Mouse (Mus musculus) MEL-GATA-1-ER (cell line): Measurements from ENCODE around the gene Hnrnpll.
"Not testable (repeated sequence)": the region's sequence is repeated elsewhere in the genome, so short reads cannot be mapped to it uniquely, and the experiment has no call there.

Experiments used
- DNase-seq: peaks from one replicate; pipeline ENCODE4 v3.0.0-alpha.2; 2012; ENCODE audit warnings: low read depth; ENCODE audit errors: extremely low read depth

The Hnrnpll gene

DNA sequence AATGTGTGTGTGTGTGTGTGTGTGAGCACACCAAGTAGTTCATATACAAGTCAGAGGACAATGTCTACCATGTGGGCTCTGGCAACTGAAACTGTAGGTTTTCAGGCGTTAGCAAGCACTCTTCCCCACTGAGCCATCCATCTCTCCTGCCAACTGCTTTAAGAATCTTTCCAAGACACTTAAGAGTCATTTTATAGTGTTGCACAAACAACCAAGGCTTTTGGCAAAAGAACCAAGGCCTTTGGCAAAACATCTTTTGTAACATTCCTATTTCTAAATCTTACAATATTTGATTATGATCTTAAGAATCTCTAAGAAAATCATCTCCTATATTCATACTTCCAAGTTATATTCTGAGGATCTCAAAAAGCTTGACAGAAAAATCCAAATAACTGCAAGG, 2.4 kb downstream of the Hnrnpll start:
- DNase-seq: peak; percentile 10

DNA sequence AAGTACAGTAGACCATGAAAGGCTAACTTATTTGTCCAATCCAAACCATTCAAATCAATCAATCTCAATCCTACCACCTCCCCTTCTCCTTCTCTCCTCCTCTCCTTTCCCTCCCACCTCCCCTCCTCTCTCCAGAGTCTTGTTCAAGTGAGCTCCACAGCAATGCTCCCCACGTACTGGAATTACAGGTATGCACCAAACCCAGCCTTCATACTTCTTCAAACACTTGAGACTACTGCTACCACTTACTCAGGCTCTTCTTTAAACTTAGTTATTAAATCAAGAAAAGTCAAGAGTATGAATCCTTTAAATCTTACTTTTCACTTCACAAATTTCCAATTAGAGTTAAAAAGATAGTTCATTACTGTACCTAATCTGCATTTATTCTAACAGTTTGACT, 3.6 kb downstream of the Hnrnpll start:
- DNase-seq: no peak

DNA sequence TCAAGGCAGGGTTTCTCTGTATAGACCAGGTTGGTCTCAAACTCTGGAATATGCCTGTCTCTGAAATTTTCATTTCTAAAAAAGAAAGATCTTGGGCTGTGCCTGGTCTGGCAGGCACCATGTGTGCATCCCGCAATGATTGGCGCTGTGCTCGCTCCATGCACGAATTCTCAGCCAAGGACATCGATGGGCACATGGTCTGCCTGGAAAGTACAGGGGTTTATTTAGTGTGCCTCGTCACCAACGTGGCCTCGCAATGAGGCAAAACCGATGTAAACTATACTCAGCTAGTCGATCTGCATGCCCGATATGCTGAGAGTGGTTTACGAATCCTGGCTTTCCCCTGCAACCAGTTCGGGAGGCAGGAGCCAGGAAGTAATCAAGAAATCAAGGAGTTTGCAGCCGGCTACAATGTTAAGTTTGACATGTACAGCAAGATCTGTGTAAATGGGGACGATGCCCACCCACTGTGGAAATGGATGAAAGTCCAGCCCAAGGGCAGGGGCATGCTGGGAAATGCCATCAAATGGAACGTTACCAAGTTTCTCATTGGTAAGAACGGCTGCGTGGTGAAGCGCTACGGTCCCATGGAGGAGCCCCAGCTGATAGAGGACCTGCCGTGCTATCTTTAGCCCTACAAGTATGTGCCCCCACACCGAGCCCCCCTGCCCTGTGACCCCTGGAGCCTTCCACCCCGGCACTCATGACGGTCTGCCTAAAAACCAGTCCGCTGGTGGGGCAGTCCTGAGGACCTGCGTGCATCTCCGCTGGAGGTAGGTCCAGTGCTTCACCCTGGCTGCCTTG, 8.0 kb downstream of the Hnrnpll start:
- DNase-seq: no peak

DNA sequence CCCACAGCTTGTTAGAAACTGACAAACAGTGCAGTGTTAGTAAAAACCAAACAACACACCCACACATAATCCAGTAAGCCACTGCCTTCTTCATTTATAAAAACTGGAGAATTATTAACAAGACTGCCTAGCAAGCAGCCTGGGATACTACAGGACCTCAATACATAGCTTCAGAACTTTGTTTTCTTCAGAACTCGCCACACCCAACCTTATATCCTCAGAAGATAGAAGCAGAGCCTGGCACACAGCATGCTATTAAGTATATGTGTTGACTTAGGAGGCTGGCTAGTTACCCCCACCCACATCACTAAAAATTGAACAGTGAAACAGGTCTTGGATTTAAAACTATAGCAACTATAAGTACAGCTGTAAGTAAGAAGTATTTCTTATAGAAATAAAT, 10.5 kb downstream of the Hnrnpll start:
- no peak for DNase-seq

DNA sequence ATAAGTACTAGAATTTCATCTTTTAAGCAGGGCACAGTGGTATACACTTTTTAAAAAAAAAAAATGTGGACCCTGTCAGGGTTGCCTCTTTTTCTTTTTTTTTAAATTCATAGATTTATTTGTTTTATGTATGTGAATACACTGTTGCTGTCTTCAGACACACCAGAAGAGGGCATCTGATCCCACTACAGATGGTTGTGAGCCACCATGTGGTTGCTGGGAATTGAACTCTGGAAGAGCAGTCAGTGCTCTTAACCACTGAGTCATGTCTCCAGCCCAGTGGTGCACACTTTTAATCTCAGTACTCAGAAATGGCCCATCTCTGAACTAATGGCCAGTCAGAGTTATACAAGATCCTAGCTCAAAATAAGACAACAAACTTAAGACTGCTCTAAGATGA, 12.8 kb downstream of the Hnrnpll start:
- not testable (repeated sequence) for DNase-seq

DNA sequence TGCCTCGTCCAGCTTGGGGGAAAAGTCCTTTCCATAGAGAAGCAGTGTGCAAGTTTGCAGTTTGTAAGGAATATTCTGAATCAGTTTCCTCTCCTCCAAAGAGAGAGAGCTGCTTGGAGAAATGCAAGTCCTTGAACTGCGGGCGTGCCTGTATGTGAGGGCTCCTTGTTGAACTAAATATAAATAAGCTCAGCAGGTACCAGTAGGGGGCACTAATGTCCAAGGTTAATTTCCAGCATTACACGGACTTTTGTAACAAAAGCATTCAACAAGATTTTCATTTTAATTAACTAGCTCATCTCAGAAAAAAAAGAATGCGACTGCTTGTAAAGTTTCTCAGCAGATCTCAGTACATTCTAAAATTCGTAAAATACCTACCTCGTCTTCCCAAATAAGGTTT, 13.9 kb downstream of the Hnrnpll start:
- DNase-seq: peak; percentile 33

DNA sequence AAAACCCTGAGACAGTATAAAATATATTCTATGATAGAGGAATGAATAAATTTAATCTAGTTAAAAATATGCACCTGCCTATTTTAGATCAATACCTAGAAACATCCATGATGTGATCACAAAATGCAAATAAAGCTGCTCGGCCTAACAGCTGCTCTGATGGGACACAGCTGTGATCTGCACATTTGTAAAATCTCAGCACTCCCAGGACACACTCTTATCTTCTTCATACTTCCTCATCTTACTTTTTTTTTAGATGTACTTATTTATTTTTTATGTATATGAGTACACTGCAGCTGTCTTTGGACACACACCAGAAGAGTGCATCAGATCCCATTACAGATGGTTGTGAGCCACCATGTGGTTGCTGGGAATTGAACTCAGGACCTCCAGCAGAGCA, 20.4 kb downstream of the Hnrnpll start:
- no peak for DNase-seq

DNA sequence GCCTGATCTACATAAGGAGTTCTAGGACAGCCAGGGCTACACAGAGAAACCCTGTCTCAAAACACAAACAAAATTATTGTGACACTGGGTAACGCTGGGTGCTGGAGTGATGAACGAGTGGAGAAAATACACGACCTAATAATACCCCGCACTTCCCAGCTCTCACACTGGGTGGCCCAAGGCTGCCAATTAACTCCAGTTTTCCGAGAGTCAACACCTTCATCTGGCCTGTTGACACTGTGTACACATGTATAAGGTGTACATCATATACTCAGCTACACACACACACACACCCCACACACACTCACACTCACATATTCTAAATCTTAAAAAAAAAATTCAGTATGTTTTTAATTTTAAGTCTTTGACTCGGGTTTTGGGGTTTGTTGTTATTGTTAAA, 33.5 kb downstream of the Hnrnpll start:
- no peak for DNase-seq

DNA sequence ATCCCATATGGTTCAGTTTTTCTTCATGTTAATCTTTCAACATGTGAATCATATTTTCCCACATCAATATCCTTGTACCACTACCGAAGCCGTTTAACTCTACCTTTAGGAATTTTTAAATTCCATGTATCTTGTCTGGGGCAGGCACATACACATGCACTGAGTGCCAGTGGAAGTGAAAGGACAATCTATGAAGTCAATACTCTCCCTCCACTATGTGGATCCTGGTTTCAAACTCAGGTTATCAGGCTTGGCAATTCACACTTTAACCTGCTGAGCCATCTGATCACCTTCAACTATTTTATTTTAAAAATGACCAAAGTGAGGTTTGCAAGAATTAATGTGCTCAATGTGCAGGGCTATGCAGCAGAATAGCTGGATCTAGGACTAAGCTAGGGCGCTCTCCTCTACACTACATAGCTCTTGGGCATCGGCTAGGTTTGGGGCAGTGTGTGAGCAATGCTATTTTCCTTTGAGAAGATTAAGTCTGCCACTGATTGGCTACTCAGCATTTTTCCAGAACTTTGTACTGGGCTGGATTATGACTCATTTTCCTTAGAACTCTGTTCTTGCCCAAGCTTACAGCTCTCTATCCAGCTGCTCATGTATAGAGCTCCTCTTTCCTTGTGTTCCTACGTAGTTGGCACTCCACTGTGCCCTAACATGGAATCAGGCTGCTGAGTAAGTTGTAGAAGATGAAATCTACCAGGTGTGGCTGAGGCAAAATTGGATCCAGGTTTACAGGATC, 35.8 kb downstream of the Hnrnpll start:
- no peak for DNase-seq

DNA sequence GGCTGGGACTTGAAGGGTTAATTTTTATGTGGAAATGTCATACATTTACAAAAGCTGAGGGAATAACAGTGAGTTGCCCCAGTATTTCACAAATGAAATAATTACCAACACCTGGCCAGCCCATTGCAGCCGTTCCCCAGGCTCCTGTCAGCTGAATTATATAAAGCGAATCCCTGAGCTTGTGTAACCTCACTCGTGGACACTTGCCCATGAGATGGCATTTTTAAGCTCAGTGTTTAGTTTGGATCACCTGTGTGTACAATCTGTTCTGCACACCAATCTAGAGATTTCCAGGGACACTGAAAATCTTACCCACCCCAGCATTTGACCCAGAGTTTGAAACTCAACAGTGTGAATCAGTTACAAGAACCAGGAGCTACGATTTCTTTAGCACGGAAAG, 40.0 kb downstream of the Hnrnpll start:
- DNase-seq: no peak

DNA sequence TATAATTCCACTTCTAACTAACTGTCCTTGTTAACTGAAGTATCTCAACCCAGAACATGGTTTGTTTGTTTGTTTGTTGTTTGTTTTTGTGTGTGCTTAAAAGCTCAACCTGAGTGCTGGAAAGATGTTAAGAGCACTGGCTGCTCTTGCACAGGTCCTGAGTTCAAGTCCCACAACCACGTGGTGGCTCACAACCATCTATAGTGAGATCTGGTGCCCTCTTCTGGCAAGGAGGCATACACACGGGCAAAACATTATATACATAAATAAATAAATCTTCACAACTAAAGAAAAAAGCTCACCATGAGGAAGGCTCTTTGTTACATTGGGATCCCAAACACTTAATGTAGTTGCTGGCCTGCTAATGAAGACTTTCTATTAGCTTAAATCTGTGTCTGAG, 41.6 kb downstream of the Hnrnpll start:
- no peak for DNase-seq

DNA sequence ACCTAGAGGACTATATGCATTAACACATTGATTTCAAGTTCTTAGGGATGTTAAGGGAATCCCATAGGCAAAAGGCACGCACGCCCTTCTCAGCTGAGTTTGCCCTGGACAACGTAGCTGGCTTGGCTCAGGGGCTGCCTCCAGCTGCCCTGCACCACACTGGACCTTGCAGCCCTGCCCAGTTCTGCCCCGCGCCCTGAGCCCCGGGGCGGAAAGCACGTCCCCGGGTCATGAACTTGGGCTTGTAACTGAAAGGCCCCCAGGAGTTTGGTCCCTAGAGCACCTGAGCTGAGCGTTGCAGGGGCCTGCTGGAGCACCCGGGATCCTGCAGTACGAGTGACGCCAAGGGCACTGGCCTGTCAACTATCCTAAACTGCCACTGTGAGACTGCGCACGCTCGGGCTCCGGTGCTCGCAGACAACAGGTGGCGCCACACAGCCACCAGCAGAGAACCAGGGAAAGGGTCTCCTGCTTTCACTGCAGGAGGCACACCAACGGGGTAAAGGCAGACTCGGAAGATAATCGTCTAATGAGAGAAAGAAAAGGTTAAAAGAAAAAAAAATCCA, 43.1 kb downstream of the Hnrnpll start:
- DNase-seq: no peak

DNA sequence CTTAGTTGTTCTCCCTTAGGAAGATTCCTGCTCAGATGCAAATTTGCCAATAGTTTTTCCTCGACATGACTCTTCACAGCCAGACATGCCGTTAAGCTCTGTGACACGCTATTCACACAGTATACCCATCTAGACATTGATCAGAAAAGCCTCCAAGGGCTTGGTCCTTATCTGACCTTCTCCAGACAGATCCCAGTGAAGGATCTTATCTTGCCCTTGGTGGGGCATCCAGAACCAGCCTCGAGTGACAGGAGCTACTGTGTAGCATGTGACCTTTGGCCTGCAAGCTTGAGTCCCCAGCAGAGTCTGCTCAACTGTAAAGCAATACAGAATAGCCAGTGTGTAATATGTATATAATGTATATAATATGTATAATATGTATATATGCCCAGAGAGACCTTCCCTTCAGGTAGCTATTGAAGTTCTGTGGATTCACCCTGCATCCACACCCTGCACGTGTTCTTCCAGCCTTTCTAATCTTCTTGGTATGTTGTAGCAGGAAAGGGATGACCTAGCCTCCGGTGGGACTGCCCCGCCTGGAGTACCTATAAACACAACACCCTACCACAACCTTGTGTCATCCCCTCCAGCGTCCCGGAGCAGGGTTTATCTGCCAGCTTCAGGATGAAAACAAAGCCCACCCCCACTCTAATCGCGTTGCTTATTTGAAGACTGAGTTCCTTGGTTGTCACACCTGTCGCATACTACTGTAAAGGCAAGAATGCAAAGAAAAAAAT, 43.7 kb downstream of the Hnrnpll start:
- DNase-seq: no peak

DNA sequence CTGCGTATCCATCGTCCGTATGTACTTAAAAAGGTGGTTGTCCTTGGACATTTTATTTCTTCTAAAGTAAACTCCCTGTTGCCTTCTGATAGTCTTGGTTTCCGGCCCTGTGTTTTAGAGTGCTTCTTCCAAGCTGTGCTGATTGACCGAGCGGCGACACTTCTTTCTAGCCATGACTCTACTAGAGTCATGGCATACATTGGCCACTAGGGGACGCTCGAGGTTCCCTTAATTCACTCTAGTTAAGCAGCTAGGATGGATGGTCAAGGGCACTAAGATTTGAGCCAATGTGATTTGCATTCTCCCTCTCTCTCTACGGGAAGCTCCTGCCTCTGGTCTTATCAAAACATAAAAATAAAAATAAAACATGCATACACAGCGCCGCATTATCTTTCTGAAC, 44.7 kb downstream of the Hnrnpll start:
- peak; percentile 71 for DNase-seq

DNA sequence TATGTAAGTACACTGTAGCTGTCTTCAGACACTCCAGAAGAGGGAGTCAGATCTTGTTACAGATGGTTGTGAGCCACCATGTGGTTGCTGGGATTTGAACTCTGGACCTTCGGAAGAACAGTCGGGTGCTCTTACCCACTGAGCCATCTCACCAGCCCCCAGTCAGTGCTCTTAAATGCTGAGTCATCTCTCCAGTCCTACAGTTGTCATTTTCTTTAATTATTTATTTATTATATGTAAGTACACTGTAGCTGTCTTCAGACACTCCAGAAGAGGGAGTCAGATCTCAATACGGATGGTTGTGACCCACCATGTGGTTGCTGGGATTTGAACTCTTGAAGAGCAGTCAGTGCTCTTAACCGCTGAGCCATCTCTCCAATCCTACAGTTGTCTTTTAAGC, 45.7 kb downstream of the Hnrnpll start:
- not testable (repeated sequence) for DNase-seq

DNA sequence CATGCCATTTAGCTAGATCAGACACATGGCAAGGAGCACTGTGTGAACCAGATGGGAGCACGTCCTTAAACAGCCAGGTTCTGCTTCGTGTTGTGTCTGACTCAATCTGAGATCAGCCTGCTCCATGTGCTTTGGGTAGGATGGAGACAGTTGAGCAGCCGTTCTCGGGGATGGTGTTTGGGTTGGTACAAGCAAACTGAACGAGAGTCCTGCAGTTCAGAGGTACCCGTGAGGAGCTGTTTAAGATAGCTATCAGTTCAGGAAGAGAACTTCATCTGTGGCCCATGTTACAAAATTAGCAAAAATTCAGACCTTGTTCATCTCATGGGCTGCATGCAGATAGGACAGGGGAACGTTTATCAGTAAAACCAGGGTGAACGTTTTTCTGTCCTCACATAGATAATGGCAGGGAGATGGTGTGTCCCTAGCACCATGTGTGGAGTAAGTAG, 47.7 kb downstream of the Hnrnpll start:
- DNase-seq: peak; percentile 54

DNA sequence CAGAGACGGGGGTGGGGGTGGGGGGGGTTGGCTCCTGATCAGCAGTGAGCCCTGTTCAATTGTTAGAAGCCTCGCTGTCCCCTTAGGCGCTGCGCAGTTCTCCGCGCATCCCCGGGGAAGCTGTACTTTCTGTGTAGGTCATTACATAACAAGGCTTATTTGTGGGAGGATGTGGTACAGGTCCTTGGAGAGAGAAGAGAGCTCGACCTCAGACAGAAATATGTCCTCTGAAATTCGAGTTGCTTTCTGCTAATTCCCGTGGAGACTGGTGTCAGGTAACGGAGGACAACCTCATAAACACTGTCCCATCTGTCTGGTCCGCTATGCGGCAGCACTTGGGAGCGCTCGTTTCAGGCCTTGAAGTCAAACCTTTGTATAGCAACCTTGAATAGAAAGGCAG, 52.2 kb downstream of the Hnrnpll start:
- DNase-seq: no peak

DNA sequence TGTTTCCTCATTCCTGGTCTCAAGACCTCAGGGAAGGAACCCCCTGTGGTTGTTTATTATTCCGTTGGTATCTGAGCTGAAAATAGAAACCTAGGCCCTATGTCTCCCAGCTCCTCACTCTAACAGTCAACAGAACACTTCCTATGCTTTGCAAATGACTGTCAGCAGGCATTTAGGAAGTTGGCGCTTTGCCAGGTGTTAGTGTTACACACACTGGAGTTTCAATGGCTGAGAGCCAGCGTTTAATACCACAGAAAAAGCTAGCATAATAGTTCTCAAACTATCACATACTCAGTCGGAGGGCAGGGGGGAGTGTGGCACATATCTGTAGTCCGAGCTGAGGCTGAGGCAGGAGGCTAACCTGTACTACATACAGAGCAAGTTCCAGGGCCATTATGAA, 53.3 kb downstream of the Hnrnpll start:
- DNase-seq: peak; percentile 37

DNA sequence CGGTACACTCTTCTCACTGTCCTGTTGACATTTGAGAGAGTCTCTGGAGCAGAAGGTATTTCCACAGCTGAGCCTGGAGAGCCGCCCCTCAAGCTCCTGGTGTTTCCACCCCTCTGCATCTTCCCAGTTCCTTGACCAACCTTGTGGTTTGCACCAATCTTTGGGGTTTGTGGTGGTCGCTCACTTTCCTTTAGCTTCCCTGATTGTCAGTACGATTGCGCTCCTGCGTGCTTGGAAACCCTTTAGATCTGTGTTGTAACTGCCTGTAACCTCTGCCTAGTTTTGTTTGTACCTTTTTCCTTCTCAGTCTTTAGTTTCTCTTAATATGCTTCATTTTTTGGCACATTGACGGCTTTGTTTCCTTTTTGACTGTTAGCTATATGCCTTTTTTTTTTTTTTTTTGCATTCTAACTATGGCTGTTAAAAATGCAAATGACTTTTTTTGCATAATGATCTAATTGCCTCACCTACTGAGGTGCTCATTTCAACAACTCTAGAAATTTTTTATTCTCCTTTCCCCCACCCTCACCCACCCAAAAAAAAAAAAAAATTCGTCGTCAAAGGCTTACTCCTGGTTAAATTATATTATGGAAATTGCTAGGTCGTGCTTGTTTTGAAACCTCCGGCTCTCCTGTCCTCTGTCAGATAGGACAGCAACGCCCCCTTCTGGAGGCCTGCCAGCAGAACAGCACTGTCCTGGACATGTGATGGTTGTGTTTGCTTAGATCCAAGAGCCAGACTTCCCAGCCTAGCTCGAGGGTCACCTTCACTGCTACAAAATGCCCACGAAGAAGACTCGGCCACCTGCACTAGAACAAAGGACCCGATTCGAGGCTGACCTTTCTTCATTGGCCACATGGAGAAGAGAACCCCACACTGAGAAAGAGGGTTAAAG, 57.5 kb downstream of the Hnrnpll start:
- peak; percentile 72 for DNase-seq

DNA sequence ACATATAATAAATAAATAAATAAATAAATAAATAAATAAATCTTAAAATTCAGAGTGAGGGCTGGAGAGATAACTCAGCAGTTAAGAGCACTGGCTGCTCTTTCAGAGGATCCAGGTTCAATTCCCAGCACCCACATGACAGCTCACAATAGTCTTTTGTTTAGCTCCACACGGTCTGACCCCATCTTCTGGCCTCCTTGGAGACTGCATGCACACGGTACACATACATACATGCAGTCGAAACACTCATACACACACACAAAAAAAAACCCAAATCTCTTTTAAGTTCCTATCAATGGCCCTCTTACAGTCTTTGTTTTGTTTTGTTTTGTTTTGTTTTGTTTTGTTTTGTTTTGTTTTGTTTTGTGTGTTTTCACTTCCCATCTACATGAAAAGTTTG, 58.3 kb downstream of the Hnrnpll start:
- not testable (repeated sequence) for DNase-seq

DNA sequence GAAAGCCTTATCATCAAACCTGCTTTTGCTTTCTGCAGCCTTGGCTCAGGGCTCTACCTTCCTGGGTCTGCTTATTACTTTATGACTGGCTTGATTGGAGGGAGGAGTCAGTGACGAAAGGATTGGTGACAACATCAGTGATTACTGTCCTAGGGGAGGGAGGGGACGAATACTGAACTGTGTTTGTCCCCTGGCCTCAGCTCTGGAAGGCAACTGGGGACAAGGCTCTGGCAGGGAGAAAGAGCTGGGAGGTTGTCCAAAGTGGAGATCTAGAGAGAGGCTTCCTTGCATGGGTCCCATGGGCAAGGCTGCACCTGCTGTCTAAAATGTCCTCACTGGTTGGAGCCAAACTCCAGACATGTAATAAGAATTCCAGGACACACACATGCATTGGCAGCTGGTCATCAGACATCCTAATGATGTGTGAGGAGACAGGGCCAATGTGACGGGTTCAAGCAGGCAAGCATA, 59.7 kb downstream of the Hnrnpll start:
- DNase-seq: no peak
